Mouse (Mus musculus): ENCODE data around the gene Ppil6. TPM values are rescaled to one million over a fixed set of nuclear protein-coding genes. Genes with fewer than 3 reads are reported as not detected.

The Ppil6 gene
- polyA plus RNA-seq, 1 experiment from 2014 or later, result 11.7 TPM

- WGBS, result 36% methylated on average over 14 of the region's 14 CpGs
- H3K27ac ChIP-seq (ENCODE audit: low read length), result no peak overlapping the region
- ATAC-seq, result peak; percentile 50
Observed at GRCm38 (mm10) chr10:41552847-41553589, 62.8 kb downstream of the Ppil6 start.

GRCm38 (mm10) chr10:41553711-41554110, 63.5 kb downstream of the Ppil6 start:
- WGBS, result 69% methylated on average over 4 of the region's 4 CpGs
- no peak for ATAC-seq
- Histone ChIP-seq H3K4me3 (ENCODE audit: low read depth, low read length) (no peak overlapping the region), H3K27me3 (replicated peaks; ENCODE audit: insufficient read depth, low read length) (no peaks in the 10 kb centered on the region), H3K4me1 (ENCODE audit: insufficient read depth, low read depth, low read length) (0 out of 2 replicates have a peak, but pooled peaks cover 5% of the 10 kb centered on the region), H3K9ac (replicated peaks; ENCODE audit: low read depth) (no peak overlapping the region), H3K27ac (ENCODE audit: low read length) (no peak overlapping the region), H3K36me3 (ENCODE audit: insufficient read depth, low read length) (no peaks in the 10 kb centered on the region), H3K9me3 (ENCODE audit: low read length) (no peaks in the 10 kb centered on the region), H3K4me2 (replicated peaks; ENCODE audit: low read depth, low read length) (no peak overlapping the region)
- DNase-seq (ENCODE audit: low spot score), result no peak
- no peak for TF ChIP-seq CTCF (IDR thresholded peaks at IDR 0.05)
- no peak for TF ChIP-seq EP300 (IDR thresholded peaks at IDR 0.05)

More at GRCm38 (mm10) chr10:41552847-41553589, 62.8 kb downstream of the Ppil6 start:
- Histone ChIP-seq H3K27me3 (replicated peaks; ENCODE audit: insufficient read depth, low read length) (no peaks in the 10 kb centered on the region), H3K9ac (replicated peaks; ENCODE audit: low read depth) (no peak overlapping the region), H3K36me3 (ENCODE audit: insufficient read depth, low read length) (no peaks in the 10 kb centered on the region), H3K4me3 (ENCODE audit: low read depth, low read length) (no peak overlapping the region), H3K9me3 (ENCODE audit: low read length) (no peaks in the 10 kb centered on the region), H3K4me1 (ENCODE audit: insufficient read depth, low read depth, low read length) (0 out of 2 replicates have a peak, but pooled peaks cover 5% of the 10 kb centered on the region), H3K4me2 (replicated peaks; ENCODE audit: low read depth, low read length) (no peak overlapping the region)
- no peak for TF ChIP-seq CTCF (IDR thresholded peaks at IDR 0.05)
- no peak for TF ChIP-seq EP300 (IDR thresholded peaks at IDR 0.05)
- peak; percentile 44 for DNase-seq (ENCODE audit: low spot score)

DNA sequence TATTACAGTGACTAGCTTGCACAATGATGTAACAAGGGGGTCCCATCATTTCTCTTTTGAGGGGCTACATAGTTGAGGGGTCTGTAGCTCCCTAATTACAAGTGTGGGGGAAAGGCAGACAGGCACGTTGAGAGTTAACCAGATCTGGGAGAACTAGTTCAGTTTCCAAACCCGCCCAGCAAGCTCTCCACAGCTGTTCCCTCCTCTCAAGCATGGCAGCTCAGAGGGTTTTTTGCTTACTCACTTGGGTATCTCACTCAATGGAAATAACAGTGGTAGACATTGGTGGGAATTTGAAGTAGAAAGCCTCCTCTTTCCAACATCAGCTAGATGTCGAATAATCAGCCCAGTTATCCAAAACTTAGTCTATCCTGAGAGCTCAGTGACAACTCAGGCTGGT, 64.8 kb downstream of the Ppil6 start:
- H3K36me3 ChIP-seq (ENCODE audit: insufficient read depth, low read length), result no peaks in the 10 kb centered on the region
- no peak overlapping the region for H3K4me2 ChIP-seq (replicated peaks; ENCODE audit: low read depth, low read length)
- WGBS, result 66% methylated on average over 3 of the region's 3 CpGs
- H3K27me3 ChIP-seq (replicated peaks; ENCODE audit: insufficient read depth, low read length), result no peaks in the 10 kb centered on the region
- H3K4me3 ChIP-seq (ENCODE audit: low read depth, low read length), result no peak overlapping the region
- DNase-seq (ENCODE audit: low spot score), result no peak
- no peak overlapping the region for H3K9ac ChIP-seq (replicated peaks; ENCODE audit: low read depth)
- H3K27ac ChIP-seq (ENCODE audit: low read length), result no peak overlapping the region
- no peaks in the 10 kb centered on the region for H3K9me3 ChIP-seq (ENCODE audit: low read length)
- no peak for ATAC-seq
- H3K4me1 ChIP-seq (ENCODE audit: insufficient read depth, low read depth, low read length), result 0 out of 2 replicates have a peak, but pooled peaks cover 5% of the 10 kb centered on the region
- TF ChIP-seq CTCF (IDR thresholded peaks at IDR 0.05) (no peak), EP300 (IDR thresholded peaks at IDR 0.05) (no peak)

GRCm38 (mm10) chr10:41558401-41558800, 68.2 kb downstream of the Ppil6 start:
- H3K9me3 ChIP-seq (ENCODE audit: low read length), result 0 out of 2 replicates have a peak, but pooled peaks cover 6% of the 10 kb centered on the region
- H3K4me3 ChIP-seq (ENCODE audit: low read depth, low read length), result no peak overlapping the region
- H3K9ac ChIP-seq (replicated peaks; ENCODE audit: low read depth), result no peak overlapping the region
- H3K27me3 ChIP-seq (replicated peaks; ENCODE audit: insufficient read depth, low read length), result no peaks in the 10 kb centered on the region
- H3K4me2 ChIP-seq (replicated peaks; ENCODE audit: low read depth, low read length), result no peak overlapping the region
- ATAC-seq, result no peak
- no peak overlapping the region for H3K27ac ChIP-seq (ENCODE audit: low read length)
- WGBS, result 100% methylated on average over 1 of the region's 1 CpGs
- no peak for DNase-seq (ENCODE audit: low spot score)
- no peaks in the 10 kb centered on the region for H3K4me1 ChIP-seq (ENCODE audit: insufficient read depth, low read depth, low read length)
- TF ChIP-seq EP300 (IDR thresholded peaks at IDR 0.05) (no peak), CTCF (IDR thresholded peaks at IDR 0.05) (no peak)
- no peaks in the 10 kb centered on the region for H3K36me3 ChIP-seq (ENCODE audit: insufficient read depth, low read length)

DNA sequence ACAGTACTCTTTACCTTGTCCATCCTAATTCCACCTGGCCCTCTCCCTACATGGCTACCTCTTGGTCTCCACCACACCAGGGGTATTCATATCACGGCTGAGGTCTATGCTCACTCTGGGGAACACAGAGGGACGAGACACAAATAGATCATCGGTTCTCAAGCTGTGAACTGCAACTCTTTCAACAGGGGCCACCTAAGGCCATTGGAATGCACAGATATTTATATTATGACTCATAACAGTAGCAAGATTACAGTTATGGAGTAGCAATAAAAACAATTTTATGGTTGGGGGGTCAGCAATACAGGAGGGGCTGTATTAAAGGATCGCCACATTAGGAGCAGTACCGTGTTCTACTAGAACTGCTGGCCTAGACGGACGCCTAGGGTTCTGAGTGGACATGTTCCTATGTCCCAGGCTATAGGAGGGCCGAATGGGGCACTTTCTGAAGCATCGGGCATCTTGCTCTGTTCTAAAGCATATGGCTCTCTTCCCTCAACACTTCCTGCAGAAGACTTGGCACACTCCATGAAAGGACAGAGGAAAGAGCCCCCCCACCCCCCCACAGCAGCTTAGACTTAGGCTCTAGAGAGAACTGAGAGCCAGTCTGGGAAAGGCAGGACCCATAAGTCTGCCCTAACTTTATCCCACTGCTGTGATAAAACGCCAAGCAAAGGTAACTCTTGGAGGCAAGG, 71.6 kb downstream of the Ppil6 start:
- ATAC-seq, result peak; percentile 36

More for the DNA sequence above, 71.6 kb downstream of the Ppil6 start:
- WGBS, result 63% methylated on average over 10 of the region's 10 CpGs
- H3K4me2 ChIP-seq (replicated peaks; ENCODE audit: low read depth, low read length), result no peak overlapping the region
- TF ChIP-seq EP300 (IDR thresholded peaks at IDR 0.05), result no peak
- TF ChIP-seq CTCF (IDR thresholded peaks at IDR 0.05), result no peak
- no peak overlapping the region for H3K27ac ChIP-seq (ENCODE audit: low read length)
- H3K36me3 ChIP-seq (ENCODE audit: insufficient read depth, low read length), result no peaks in the 10 kb centered on the region
- no peak overlapping the region for H3K4me3 ChIP-seq (ENCODE audit: low read depth, low read length)
- 0 out of 2 replicates have a peak, but pooled peaks cover 2% of the 10 kb centered on the region for H3K4me1 ChIP-seq (ENCODE audit: insufficient read depth, low read depth, low read length)
- no peak for DNase-seq (ENCODE audit: low spot score)
- H3K27me3 ChIP-seq (replicated peaks; ENCODE audit: insufficient read depth, low read length), result no peaks in the 10 kb centered on the region
- H3K9me3 ChIP-seq (ENCODE audit: low read length), result 0 out of 2 replicates have a peak, but pooled peaks cover 6% of the 10 kb centered on the region
- no peak overlapping the region for H3K9ac ChIP-seq (replicated peaks; ENCODE audit: low read depth)

Other genes with a start within 250 kb of the Ppil6 start
- 16.1 and 18.1 TPM in 2 replicates for gene Fig4, start 187.2 kb upstream of the Ppil6 start, polyA plus RNA-seq (2015; fragmentation: Nextera tagmentation; extraction: Ambion mirVana)
- gene Ak9, start 186.5 kb upstream of the Ppil6 start, polyA plus RNA-seq (2015; fragmentation: Nextera tagmentation; extraction: Ambion mirVana), result 0.87 and 0.99 TPM in 2 replicates
- gene Zbtb24, start 40.1 kb upstream of the Ppil6 start, polyA plus RNA-seq (2015; fragmentation: Nextera tagmentation; extraction: Ambion mirVana), result 14.6 and 14.8 TPM in 2 replicates
- 22.8 and 27.9 TPM in 2 replicates for gene Mical1, start 14.1 kb upstream of the Ppil6 start, polyA plus RNA-seq (2015; fragmentation: Nextera tagmentation; extraction: Ambion mirVana)
- 54.9 and 58.6 TPM in 2 replicates for gene Smpd2, start 70 bp upstream of the Ppil6 start, polyA plus RNA-seq (2015; fragmentation: Nextera tagmentation; extraction: Ambion mirVana)
- 130 and 135 TPM in 2 replicates for gene Cd164, start 29.0 kb downstream of the Ppil6 start, polyA plus RNA-seq (2015; fragmentation: Nextera tagmentation; extraction: Ambion mirVana)
- 2.2 and 3.0 TPM in 2 replicates for gene Ccdc162, start 226.2 kb downstream of the Ppil6 start, polyA plus RNA-seq (2015; fragmentation: Nextera tagmentation; extraction: Ambion mirVana)